Mouse (Mus musculus): ENCODE results near the gene Tenm3. TPM values are rescaled to one million over a fixed set of nuclear protein-coding genes. Genes with fewer than 3 reads are reported as not detected.

Gene Tenm3
- polyA plus RNA-seq, 1 experiment from 2014 or later: 36.8 TPM

DNA sequence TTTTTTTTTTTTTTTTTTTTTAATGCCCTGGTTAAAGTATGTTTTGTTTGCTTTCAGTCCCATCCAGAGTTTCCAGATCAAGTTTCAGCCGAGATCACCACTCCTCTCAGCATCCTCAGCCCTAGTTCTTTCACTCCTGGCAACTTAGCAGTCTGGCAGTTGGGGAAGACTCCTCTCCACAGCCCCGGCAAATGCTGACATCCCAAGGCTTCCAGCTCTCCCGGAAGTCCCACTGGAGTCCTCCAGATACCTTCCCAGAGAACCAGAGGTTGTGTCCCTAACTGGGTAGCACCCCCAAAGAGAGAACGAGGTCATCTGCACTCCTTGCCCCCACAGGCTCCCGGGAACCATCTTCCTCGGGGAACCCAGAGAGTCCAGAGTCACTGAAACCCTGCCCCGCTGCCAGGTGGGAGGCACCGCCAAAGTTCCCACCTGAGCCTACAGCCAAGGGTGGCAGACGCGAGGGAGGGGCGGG, 1.2 kb downstream of the Tenm3 start:
- Histone ChIP-seq H3K27me3 (replicated peaks) (peaks cover 28% of the 10 kb centered on the region), H3K27ac (peak overlapping the region; percentile 59), H3K9ac (peak overlapping the region; percentile 72), H3K9me3 (no peaks in the 10 kb centered on the region), H3K4me2 (replicated peaks) (peak overlapping the region; percentile 93), H3K4me1 (peaks cover 25% of the 10 kb centered on the region), H3K36me3 (no peaks in the 10 kb centered on the region), H3K4me3 (peak overlapping the region; percentile 83)
- ATAC-seq (ENCODE audit: low FRiP score, low read depth): peak; percentile 3; the same call in 1 of the 2 replicates
- under 1% methylated on average over 11 of the region's 11 CpGs for WGBS

DNA sequence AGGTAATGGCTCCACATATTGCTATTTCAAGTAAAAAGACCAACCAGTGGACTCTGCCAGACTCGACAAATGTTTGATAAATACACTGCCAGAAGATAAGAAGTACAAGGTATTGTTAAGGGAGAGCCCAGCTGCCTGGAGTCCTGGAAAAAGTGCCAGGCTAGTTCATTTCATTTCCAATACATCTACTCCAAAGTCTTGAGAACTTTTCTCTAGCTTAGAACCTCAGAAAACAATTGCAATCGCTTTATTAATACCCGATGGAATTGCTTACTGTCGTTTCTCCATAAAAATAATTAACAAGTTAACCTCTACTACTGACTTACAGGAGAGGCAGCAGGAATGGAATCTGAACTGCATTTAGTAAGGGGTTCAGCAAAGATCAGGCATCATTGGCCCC, 1.7 kb downstream of the Tenm3 start:
- Histone ChIP-seq H3K27ac (no peak overlapping the region), H3K4me2 (replicated peaks) (peak overlapping the region; percentile 93), H3K9me3 (no peaks in the 10 kb centered on the region), H3K4me3 (peak overlapping the region; percentile 83), H3K36me3 (no peaks in the 10 kb centered on the region), H3K9ac (no peak overlapping the region), H3K27me3 (replicated peaks) (peaks cover 22% of the 10 kb centered on the region), H3K4me1 (peaks cover 22% of the 10 kb centered on the region)
- no peak for ATAC-seq (ENCODE audit: low FRiP score, low read depth)
- WGBS: 8% methylated on average over 4 of the region's 4 CpGs

DNA sequence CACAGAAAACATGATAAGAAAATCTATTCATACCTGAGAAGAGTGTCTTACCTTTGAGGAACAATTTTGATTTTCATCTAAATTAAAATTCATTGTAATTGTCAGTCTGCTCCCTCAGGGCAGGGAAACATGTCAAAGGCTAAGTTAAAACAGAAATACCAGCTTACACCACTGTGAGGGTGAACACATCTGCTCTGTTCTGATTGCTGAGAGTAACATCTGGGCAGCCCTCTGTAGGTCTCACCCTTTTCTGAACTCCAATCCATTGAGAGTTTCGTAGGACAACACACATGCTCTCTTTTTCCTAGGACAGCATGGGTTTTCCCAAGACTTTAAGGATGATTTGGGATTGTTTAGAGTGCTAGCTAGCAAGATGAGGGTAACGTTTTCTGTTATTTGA, 8.0 kb downstream of the Tenm3 start:
- H3K27ac ChIP-seq: no peak overlapping the region
- H3K9ac ChIP-seq: no peak overlapping the region
- no peaks in the 10 kb centered on the region for H3K27me3 ChIP-seq (replicated peaks)
- H3K4me2 ChIP-seq (replicated peaks): no peak overlapping the region
- no peaks in the 10 kb centered on the region for H3K4me1 ChIP-seq
- ATAC-seq (ENCODE audit: low FRiP score, low read depth): no peak
- no peak overlapping the region for H3K4me3 ChIP-seq
- WGBS: 62% methylated on average over 2 of the region's 2 CpGs
- H3K36me3 ChIP-seq: no peaks in the 10 kb centered on the region
- no peaks in the 10 kb centered on the region for H3K9me3 ChIP-seq

DNA sequence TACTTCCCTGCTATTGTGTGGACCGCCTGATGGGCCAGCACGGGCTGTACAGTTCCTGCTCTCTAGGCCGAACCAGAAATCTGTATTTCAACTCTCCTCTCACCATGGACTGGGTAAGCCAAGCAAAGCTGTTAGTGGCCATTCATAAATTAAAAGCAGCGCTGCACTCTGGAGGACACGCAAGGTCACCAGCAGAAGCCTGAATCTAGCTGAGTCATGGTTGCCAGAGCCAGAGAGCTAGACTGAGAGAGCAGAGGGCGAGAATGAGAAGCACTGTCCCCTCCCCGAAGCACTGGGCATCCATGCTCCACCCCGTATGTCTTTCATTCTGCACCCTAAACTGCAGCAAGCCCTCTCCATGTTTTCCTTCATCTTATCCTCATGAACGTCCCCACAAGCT, 16.3 kb downstream of the Tenm3 start:
- Histone ChIP-seq H3K4me1 (no peaks in the 10 kb centered on the region), H3K4me3 (no peak overlapping the region), H3K9ac (no peak overlapping the region), H3K36me3 (no peaks in the 10 kb centered on the region), H3K9me3 (no peaks in the 10 kb centered on the region), H3K27me3 (replicated peaks) (no peaks in the 10 kb centered on the region), H3K27ac (no peak overlapping the region), H3K4me2 (replicated peaks) (no peak overlapping the region)
- 66% methylated on average over 9 of the region's 9 CpGs for WGBS
- ATAC-seq (ENCODE audit: low FRiP score, low read depth): no peak

DNA sequence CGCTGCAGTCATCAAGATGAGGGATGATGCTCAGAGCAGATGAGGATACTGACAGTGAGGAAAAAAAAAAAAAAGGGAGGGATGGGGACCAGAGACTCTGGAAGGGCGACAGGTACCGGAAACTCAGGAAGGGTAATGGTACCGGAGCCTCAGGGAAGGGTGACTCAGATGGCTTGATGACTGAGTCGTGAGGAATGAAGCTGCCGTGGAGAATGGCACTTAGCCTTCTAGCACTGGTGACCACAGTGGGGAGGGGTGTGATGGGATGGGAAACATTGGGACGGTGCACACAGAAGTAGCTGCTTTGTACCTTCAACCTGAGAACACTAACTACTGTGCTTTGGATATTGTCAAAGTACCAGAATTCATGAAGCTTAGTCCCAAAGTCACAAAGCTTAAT, 18.1 kb downstream of the Tenm3 start:
- no peaks in the 10 kb centered on the region for H3K9me3 ChIP-seq
- H3K4me3 ChIP-seq: no peak overlapping the region
- no peak overlapping the region for H3K27ac ChIP-seq
- no peaks in the 10 kb centered on the region for H3K4me1 ChIP-seq
- H3K9ac ChIP-seq: no peak overlapping the region
- no peak for ATAC-seq (ENCODE audit: low FRiP score, low read depth)
- 91% methylated on average over 7 of the region's 7 CpGs for WGBS
- no peaks in the 10 kb centered on the region for H3K36me3 ChIP-seq
- no peaks in the 10 kb centered on the region for H3K27me3 ChIP-seq (replicated peaks)
- no peak overlapping the region for H3K4me2 ChIP-seq (replicated peaks)

DNA sequence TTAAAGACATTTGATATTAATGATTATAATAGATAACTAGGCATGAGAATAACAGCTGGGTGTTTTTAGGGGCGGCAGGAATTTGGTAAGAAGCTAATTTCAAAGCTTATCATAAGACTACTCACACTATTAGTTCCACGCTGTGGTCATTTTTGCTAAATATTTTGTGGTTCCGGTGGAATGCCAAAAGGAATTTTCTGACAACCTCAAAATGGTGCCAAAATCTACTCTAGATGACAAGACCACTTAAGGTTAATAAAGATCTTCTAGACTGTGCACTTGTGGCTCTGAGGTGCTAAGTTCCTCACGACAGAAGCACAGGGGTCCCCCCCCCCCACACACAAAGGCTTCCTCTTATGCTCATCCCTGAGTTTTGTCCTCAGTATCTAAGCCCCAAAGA, 21.5 kb downstream of the Tenm3 start:
- no peak for ATAC-seq (ENCODE audit: low FRiP score, low read depth)
- 92% methylated on average over 4 of the region's 4 CpGs for WGBS
- no peaks in the 10 kb centered on the region for H3K27me3 ChIP-seq (replicated peaks)

DNA sequence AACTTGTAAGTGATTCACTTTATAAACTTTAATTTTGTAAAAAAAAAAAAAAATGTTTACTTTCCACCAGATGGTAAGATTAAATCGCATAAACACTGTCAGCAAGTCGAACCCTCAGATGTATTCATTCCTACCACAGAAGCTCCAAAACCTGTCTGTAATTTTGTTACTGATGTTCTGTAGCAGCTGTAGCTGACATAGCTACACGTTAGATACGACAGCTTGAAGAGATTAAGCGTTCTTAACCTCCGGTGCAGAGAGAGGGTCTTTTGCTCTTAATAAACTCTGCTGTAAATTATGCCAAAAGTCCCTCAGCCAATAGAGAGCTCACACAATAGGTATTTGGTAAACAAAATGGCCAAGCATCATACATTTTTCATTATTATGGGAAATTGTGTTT, 23.8 kb downstream of the Tenm3 start:
- H3K27me3 ChIP-seq (replicated peaks): no peaks in the 10 kb centered on the region
- no peaks in the 10 kb centered on the region for H3K4me1 ChIP-seq
- no peak overlapping the region for H3K9ac ChIP-seq
- H3K4me3 ChIP-seq: no peak overlapping the region
- no peak overlapping the region for H3K4me2 ChIP-seq (replicated peaks)
- H3K27ac ChIP-seq: no peak overlapping the region
- WGBS: 53% methylated on average over 6 of the region's 6 CpGs
- no peak for ATAC-seq (ENCODE audit: low FRiP score, low read depth)
- H3K9me3 ChIP-seq: no peaks in the 10 kb centered on the region
- H3K36me3 ChIP-seq: no peaks in the 10 kb centered on the region

More for the DNA sequence above, 21.5 kb downstream of the Tenm3 start:
- H3K9me3 ChIP-seq: no peaks in the 10 kb centered on the region
- H3K9ac ChIP-seq: no peak overlapping the region
- H3K4me2 ChIP-seq (replicated peaks): no peak overlapping the region
- H3K36me3 ChIP-seq: no peaks in the 10 kb centered on the region
- H3K4me3 ChIP-seq: no peak overlapping the region
- no peaks in the 10 kb centered on the region for H3K4me1 ChIP-seq
- H3K27ac ChIP-seq: no peak overlapping the region

DNA sequence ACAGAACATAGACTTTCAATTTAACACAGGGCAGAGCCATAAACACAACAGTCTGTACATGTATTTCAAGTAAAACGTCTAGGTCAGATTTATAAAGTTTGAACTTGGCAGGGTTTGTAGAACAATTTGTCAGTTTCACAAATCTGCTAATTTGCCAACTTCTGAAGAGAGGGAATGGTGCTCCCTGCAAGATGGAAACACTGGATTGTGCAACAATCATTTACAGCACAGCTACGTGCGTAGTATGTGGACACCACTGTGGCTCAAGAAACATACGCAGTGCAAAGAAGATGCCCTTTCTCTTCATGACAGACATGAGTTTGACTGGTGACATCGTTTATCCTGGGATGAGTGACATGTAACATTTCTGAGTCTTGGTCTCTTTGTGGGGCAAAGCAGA, 24.4 kb downstream of the Tenm3 start:
- no peaks in the 10 kb centered on the region for H3K4me1 ChIP-seq
- H3K27me3 ChIP-seq (replicated peaks): no peaks in the 10 kb centered on the region
- H3K4me3 ChIP-seq: no peak overlapping the region
- H3K9me3 ChIP-seq: no peaks in the 10 kb centered on the region
- no peak overlapping the region for H3K9ac ChIP-seq
- 76% methylated on average over 5 of the region's 5 CpGs for WGBS
- H3K27ac ChIP-seq: no peak overlapping the region
- ATAC-seq (ENCODE audit: low FRiP score, low read depth): no peak
- no peak overlapping the region for H3K4me2 ChIP-seq (replicated peaks)
- no peaks in the 10 kb centered on the region for H3K36me3 ChIP-seq

DNA sequence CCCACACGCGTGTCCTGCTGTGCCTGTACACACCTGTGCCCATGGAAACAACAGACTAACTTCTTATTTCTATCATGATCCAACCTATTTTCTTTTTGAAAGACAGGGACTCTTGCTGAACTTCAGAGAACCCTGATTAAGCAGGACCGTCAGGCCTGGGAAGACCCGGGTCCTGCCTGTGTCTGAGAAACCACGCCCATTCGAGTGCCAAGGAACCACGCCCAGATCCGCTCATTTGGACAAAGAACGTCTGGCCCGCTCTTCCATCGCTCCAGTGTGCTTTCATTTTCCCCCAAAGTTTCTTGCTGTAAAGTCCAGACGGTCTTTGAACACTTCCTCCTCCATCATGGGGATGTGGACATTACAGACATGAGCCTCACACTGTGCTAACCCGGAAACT, 26.8 kb downstream of the Tenm3 start:
- ATAC-seq (ENCODE audit: low FRiP score, low read depth): no peak
- no peaks in the 10 kb centered on the region for H3K9me3 ChIP-seq
- no peaks in the 10 kb centered on the region for H3K27me3 ChIP-seq (replicated peaks)
- H3K27ac ChIP-seq: no peak overlapping the region
- H3K4me1 ChIP-seq: no peaks in the 10 kb centered on the region
- no peak overlapping the region for H3K4me2 ChIP-seq (replicated peaks)
- H3K9ac ChIP-seq: no peak overlapping the region
- WGBS: 64% methylated on average over 13 of the region's 13 CpGs
- no peak overlapping the region for H3K4me3 ChIP-seq
- H3K36me3 ChIP-seq: no peaks in the 10 kb centered on the region

DNA sequence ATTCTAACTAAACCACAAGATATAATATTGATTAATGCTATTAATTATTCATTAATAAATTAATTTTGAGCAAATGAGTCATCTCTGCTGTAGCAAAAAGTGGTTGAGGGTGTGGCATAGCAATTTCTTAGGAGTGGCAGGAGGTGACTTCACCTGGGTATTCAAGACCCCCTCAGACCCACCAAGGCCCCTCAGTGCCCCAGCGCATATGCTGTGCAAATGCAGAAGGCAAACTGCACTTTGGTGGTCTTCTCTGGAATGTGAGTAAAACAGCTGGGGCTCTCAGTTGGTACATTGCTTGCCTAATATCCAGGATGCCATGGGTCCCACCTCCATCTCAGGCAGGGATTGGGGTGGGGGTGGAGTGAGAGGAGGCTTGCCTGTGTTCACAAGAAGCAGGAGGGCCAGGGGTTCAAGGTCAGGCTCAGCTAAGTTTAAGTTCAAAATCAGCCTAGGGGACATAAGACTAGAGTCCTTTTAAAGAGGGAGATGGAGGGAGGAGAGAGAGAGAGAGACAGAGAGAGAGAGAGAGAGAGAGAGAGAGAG, 31.5 kb downstream of the Tenm3 start:
- no peak overlapping the region for H3K9ac ChIP-seq
- 91% methylated on average over 1 of the region's 1 CpGs for WGBS
- H3K4me2 ChIP-seq (replicated peaks): no peak overlapping the region
- no peak overlapping the region for H3K27ac ChIP-seq
- 0 out of 2 replicates have a peak, but pooled peaks cover 3% of the 10 kb centered on the region for H3K4me1 ChIP-seq
- H3K4me3 ChIP-seq: no peak overlapping the region
- no peaks in the 10 kb centered on the region for H3K9me3 ChIP-seq
- no peaks in the 10 kb centered on the region for H3K36me3 ChIP-seq
- no peak for ATAC-seq (ENCODE audit: low FRiP score, low read depth)
- no peaks in the 10 kb centered on the region for H3K27me3 ChIP-seq (replicated peaks)

DNA sequence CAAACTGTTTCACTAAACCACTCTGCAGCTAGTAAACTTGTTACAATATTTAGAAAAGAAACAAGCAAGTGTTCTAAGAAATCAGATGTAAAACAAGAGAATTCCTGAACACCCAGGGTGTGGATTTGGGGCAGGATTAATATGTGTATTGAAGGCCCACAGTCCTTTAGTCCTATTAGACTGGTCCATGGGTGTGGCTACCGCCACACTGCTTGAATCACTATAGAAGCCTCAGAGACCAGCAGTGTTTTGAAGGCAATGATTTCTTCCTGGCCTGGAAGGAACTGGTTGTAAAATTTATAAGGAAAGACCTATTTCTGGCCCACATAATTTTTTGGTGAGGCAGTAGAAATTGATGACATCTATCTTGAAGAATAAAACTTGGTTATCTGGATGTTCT, 33.1 kb downstream of the Tenm3 start:
- Histone ChIP-seq H3K27me3 (replicated peaks) (no peaks in the 10 kb centered on the region), H3K4me3 (no peak overlapping the region), H3K27ac (no peak overlapping the region), H3K36me3 (no peaks in the 10 kb centered on the region), H3K9ac (no peak overlapping the region), H3K9me3 (no peaks in the 10 kb centered on the region), H3K4me1 (0 out of 2 replicates have a peak, but pooled peaks cover 3% of the 10 kb centered on the region), H3K4me2 (replicated peaks) (no peak overlapping the region)
- WGBS: 71% methylated on average over 1 of the region's 1 CpGs
- ATAC-seq (ENCODE audit: low FRiP score, low read depth): no peak

DNA sequence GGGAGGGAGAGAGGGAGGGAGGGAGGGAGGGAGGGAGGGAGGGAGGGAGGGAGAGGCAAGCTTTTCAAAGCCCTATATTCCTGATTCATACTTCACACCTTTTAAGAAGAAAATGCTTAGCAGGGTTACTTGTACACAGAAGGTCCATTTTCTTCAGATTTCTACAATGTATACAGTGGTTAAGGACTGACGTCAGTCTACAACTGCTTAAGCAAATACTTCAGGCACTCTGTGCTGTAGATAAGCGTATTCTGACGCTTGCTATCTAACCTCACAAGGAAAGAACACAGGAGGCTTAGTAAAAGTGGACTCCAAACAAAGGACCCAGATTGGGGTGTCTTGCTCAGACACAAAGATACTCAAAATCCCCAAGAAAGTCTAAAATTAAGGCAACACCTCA, 34.6 kb downstream of the Tenm3 start:
- no peaks in the 10 kb centered on the region for H3K9me3 ChIP-seq
- H3K4me3 ChIP-seq: no peak overlapping the region
- ATAC-seq (ENCODE audit: low FRiP score, low read depth): no peak
- no peaks in the 10 kb centered on the region for H3K27me3 ChIP-seq (replicated peaks)
- H3K36me3 ChIP-seq: no peaks in the 10 kb centered on the region
- no peak overlapping the region for H3K9ac ChIP-seq
- 70% methylated on average over 3 of the region's 3 CpGs for WGBS
- H3K4me1 ChIP-seq: 0 out of 2 replicates have a peak, but pooled peaks cover 3% of the 10 kb centered on the region
- H3K27ac ChIP-seq: no peak overlapping the region
- H3K4me2 ChIP-seq (replicated peaks): no peak overlapping the region

DNA sequence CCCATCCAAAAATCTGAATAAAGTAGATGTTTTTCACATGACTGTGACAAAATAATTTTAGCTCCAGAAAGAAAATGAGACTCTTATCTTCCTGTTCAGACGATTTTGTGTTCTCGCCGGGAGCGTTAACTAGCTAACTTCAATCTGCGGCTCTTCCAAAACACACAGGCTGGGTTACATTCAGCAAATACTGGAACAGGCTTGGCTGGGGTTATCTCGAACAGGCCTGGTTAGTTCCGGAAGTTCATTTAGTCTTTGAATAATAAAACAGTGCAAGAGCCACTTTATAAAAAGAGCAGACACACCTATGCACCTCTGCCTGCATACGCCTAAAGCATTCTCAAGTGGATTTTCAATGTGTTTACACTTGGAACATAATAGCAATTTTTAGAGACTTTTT, 40.7 kb downstream of the Tenm3 start:
- WGBS: 88% methylated on average over 8 of the region's 8 CpGs
- H3K4me3 ChIP-seq: no peak overlapping the region

More for the DNA sequence above, 40.7 kb downstream of the Tenm3 start:
- Histone ChIP-seq H3K4me1 (no peaks in the 10 kb centered on the region), H3K36me3 (no peaks in the 10 kb centered on the region), H3K4me2 (replicated peaks) (no peak overlapping the region), H3K9ac (no peak overlapping the region), H3K27me3 (replicated peaks) (no peaks in the 10 kb centered on the region), H3K27ac (no peak overlapping the region), H3K9me3 (no peaks in the 10 kb centered on the region)
- ATAC-seq (ENCODE audit: low FRiP score, low read depth): no peak
